Mouse (Mus musculus) E14TG2a.4 (cell line): ENCODE measurements around the gene Spata31d1d.

Experiments
- CTCF ChIP-seq: conservative IDR thresholded peaks from 2 replicates; pipeline ENCODE4 v1.5.1; 2014; ENCODE audit warnings: low read length
- NANOG ChIP-seq: IDR thresholded peaks from 2 replicates; pipeline ENCODE4 v1.6.1; 2014; ENCODE audit warnings: borderline replicate concordance, low read length, mixed read lengths

DNA sequence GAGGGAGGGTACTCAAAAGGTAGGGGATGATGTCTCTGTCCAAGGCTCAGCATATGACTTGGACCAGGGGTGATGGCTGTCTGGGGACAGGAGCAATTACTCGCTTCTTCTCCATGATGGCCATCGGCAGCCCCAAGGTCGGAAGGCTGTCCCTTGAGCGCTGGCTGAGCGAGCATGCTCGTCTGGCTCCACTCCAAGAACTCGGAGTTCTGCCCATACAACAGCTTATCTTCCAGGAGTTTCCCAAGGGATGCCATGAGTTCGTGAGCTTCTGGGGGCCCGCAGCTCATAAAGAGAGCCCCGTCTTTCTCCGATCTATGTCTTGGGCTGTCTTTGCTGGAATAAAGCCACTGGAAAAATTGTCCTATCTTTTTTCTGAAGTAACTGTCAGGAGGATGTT is 9.5 kb upstream of the Spata31d1d start:
- TF ChIP-seq CTCF (no peak), NANOG (no peak)
